Comparison of ENCODE assay signal across 8 mouse cellular contexts in the genomic region with DNA sequence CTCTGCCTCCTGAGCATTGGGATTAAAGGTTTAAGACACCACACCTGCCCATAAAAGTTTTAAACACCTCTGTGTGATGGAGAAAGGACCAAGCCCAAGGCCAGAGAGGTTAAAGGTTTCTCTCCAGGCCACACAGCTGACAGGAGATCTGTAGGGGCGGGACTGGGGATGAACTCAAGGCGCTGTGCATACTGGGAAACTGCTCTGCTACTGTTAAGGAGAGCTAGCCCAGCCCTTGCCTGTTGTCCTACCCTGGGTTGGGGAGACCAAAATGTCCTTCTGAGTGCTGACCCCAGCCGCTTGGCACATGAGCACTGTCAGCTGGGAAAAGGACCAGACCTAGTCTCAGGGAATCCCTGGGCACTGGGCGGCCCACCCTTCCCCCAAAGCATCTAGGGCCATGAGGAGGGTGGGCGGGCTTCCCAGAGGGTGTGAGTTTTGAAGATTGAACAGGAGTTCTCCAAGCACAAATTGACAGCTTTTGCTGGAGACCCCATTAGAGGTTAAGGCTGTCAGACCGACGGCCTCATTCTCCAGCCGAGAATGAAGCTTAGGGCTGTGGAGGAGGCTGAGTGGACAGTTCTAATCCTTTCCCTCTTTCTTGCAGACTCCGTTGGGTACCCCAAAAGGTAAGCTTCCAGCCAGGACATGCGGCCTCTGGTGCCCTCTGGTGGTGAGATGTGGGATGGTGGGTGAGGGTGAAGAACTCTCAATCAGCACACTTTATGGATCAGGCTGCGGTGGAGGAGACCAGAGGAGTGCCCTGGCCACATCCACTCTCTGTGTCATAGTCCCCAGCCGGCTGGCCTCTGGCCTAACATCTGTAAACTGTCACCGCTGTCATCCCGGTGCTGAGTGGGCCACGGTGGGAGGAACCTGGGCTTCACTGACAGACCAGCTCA. TPM values are rescaled to one million over a fixed set of nuclear protein-coding genes. Genes with fewer than 3 reads are reported as not detected.
DNase-seq lines count a peak whose midpoint lies in the region; ATAC-seq lines count a peak whose summit lies in the region.

No protein-coding gene starts in this region.

- no peak overlapping the region for H3K9ac ChIP-seq in hindbrain, embryonic 13.5 days

- H3K9me3 ChIP-seq in hindbrain, embryonic 13.5 days = no peaks in the 10 kb centered on the region

- 0 out of 2 replicates have a peak overlapping the region, but pooled peaks have one; percentile 10 for H3K27ac ChIP-seq in hindbrain, embryonic 13.5 days

- peaks cover 14% of the 10 kb centered on the region for H3K4me1 ChIP-seq in hindbrain, embryonic 13.5 days (replicated peaks)

- DNase-seq in Muller cell, postnatal 12 days (ENCODE audit: inconsistent ontology term) = peak; percentile 82
- peak; percentile 89 for DNase-seq in cerebellum, adult 9-10 months
- peak; percentile 55 to 82 for DNase-seq in frontal cortex, postnatal 10 days (ENCODE audit: low spot score in 2 of 2)
- DNase-seq in layer of hippocampus, postnatal 25 days (ENCODE audit: extremely low spot score in 1 of 2, low spot score in 1 of 2) = peak; percentile 92 to 99
- peak; percentile 92 for DNase-seq in lung, postnatal 14 days
- peak; percentile 83 for DNase-seq in retina, postnatal 1 day
- peak; percentile 96 for DNase-seq in thymus, postnatal 4 days

- H3K4me3 ChIP-seq in hindbrain, embryonic 13.5 days = no peak overlapping the region

- H3K36me3 ChIP-seq in hindbrain, embryonic 13.5 days = peaks cover 82% of the 10 kb centered on the region

- H3K27me3 ChIP-seq in hindbrain, embryonic 13.5 days = no peaks in the 10 kb centered on the region

- no peak overlapping the region for H3K4me2 ChIP-seq in hindbrain, embryonic 13.5 days

- peak; percentile 56; the same call in 1 of the 2 replicates for ATAC-seq in hindbrain, embryonic 13.5 days (ENCODE audit: low FRiP score)

- 29% methylated on average over 15 of the region's 15 CpGs for WGBS in hindbrain, embryonic 13.5 days

RNA-seq across cellular contexts. Expression of a gene that starts 8.8 kb away (rescaled TPM):
- polyA plus RNA-seq in hindbrain, embryonic 13.5 days (2015; fragmentation: Nextera tagmentation; extraction: Ambion mirVana) = 0.84 and 1.0 TPM in 2 replicates
- under 1 TPM; 0.66 to 0.89 TPM for total RNA-seq in layer of hippocampus, postnatal 25 days (2021)

RNA-seq across cellular contexts. Expression of a gene that starts 18.6 kb away (rescaled TPM):
- 240 and 252 TPM in 2 replicates for polyA plus RNA-seq in hindbrain, embryonic 13.5 days (2015; fragmentation: Nextera tagmentation; extraction: Ambion mirVana)
- 100 to 1,000 TPM; 307 to 325 TPM for total RNA-seq in layer of hippocampus, postnatal 25 days (2021)

RNA-seq across cellular contexts. Expression of a gene that starts 21.2 kb away (rescaled TPM):
- 0.18 TPM in 1 of 2 replicates, not detected in the other for polyA plus RNA-seq in hindbrain, embryonic 13.5 days (2015; fragmentation: Nextera tagmentation; extraction: Ambion mirVana)
- under 1 TPM; 0.30 to 0.33 TPM for total RNA-seq in layer of hippocampus, postnatal 25 days (2021)

RNA-seq across cellular contexts. Expression of a gene that starts 34.9 kb away (rescaled TPM):
- 1.3 and 1.4 TPM in 2 replicates for polyA plus RNA-seq in hindbrain, embryonic 13.5 days (2015; fragmentation: Nextera tagmentation; extraction: Ambion mirVana)
- 1 to 10 TPM; 1.2 to 2.1 TPM for total RNA-seq in layer of hippocampus, postnatal 25 days (2021)

RNA-seq across cellular contexts. Expression of a gene that starts 42.2 kb away (rescaled TPM):
- polyA plus RNA-seq in hindbrain, embryonic 13.5 days (2015; fragmentation: Nextera tagmentation; extraction: Ambion mirVana) = 84.7 and 86.0 TPM in 2 replicates
- total RNA-seq in layer of hippocampus, postnatal 25 days (2021) = 10 to 100 TPM; 44.0 to 66.0 TPM
